Mouse (Mus musculus) spleen, embryonic (tissue): ENCODE data around the gene Cdkn2aipnl.

Experiments used
- CTCF ChIA-PET: fragments of 350-600 bp; sonication (Branson Sonifier 250); formaldehyde crosslinking; loops from one replicate; lab custom pipeline; 2022; lab: Charles Lee

The Cdkn2aipnl gene

GRCm38 (mm10) chr11:52002842-52003504 lies 35.5 kb downstream of the Cdkn2aipnl start:
- CTCF ChIA-PET: interaction anchor here (0.6 to 0.8 kb wide), 3 partner anchors 35 to 183 kb away, joined by 3 to 6 read pairs (median 5); no protein-coding TSS in a partner anchor

GRCm38 (mm10) chr11:52003505-52003771 lies 36.0 kb downstream of the Cdkn2aipnl start:
- CTCF ChIA-PET: interaction anchor here (0.6 to 0.8 kb wide), 2 partner anchors 35 to 183 kb away, joined by 3 to 6 read pairs; no protein-coding TSS in a partner anchor

GRCm38 (mm10) chr11:52003772-52004528 lies 36.5 kb downstream of the Cdkn2aipnl start, which contains the start of gene Cdkl3:
Gene Cdkl3, plus strand, starts transcription at chr11:52004221.
- CTCF ChIA-PET: interaction anchor here (0.6 to 0.8 kb wide), 2 partner anchors 36 to 182 kb away, joined by 3 to 6 read pairs; no protein-coding TSS in a partner anchor

GRCm38 (mm10) chr11:52005586-52005985 lies 38.1 kb downstream of the Cdkn2aipnl start:
- CTCF ChIA-PET: no interaction called here

GRCm38 (mm10) chr11:52011011-52011410 lies 43.5 kb downstream of the Cdkn2aipnl start:
- CTCF ChIA-PET: no interaction called here

- CTCF ChIA-PET: no interaction called here
Measured at GRCm38 (mm10) chr11:52011541-52011940, 44.1 kb downstream of the Cdkn2aipnl start.

GRCm38 (mm10) chr11:52018217-52018616 lies 50.8 kb downstream of the Cdkn2aipnl start:
- CTCF ChIA-PET: no interaction called here
